Mouse (Mus musculus): ENCODE results near the gene Trak1. TPM values are rescaled to one million over a fixed set of nuclear protein-coding genes. Genes with fewer than 3 reads are reported as not detected.

Trak1 gene
- total RNA-seq, 4 experiments from 2014 or later, result 206 to 233 (median 225) TPM

- peak in 1 of 2 experiments; percentile 56 for DNase-seq (ENCODE audit: low spot score in 2 of 2)
Measured at GRCm38 (mm10) chr9:121392427-121392826, 95.1 kb downstream of the Trak1 start.

GRCm38 (mm10) chr9:121393104-121393503 is 95.8 kb downstream of the Trak1 start:
- no peak for DNase-seq (ENCODE audit: low spot score in 2 of 2)

- no peak for DNase-seq (ENCODE audit: low spot score in 2 of 2)
Measured at GRCm38 (mm10) chr9:121394882-121395281, 97.6 kb downstream of the Trak1 start.

DNA sequence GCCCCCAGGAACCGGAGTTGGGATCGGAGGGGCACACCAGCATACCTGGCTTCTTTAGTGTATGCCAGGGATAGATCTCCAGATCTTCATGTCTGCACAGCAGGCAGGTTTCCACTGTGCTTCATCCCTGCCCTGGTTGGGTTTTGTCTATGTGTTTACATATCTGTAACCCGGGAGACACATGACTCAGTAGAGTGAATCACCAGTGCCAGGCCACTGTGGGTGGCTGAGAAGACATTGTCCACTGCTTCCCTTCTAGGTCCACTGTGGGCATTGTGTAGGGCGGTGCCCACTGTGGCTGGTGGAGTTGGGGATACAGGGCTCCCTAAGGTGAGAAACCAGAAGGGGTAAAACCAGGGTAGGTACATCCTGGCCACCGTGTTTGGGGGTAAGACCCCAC is 98.5 kb downstream of the Trak1 start:
- no peak for DNase-seq (ENCODE audit: low spot score in 2 of 2)

GRCm38 (mm10) chr9:121398100-121398760 is 100.9 kb downstream of the Trak1 start:
- peak in 1 of 2 experiments; percentile 22 for DNase-seq (ENCODE audit: low spot score in 2 of 2)

- DNase-seq (ENCODE audit: low spot score in 2 of 2), result peak in 1 of 2 experiments; percentile 76
Measured at GRCm38 (mm10) chr9:121398761-121399160, 101.5 kb downstream of the Trak1 start.

- DNase-seq (ENCODE audit: low spot score in 2 of 2), result peak in 1 of 2 experiments; percentile 69
Measured at GRCm38 (mm10) chr9:121400608-121401007, 103.3 kb downstream of the Trak1 start.

DNA sequence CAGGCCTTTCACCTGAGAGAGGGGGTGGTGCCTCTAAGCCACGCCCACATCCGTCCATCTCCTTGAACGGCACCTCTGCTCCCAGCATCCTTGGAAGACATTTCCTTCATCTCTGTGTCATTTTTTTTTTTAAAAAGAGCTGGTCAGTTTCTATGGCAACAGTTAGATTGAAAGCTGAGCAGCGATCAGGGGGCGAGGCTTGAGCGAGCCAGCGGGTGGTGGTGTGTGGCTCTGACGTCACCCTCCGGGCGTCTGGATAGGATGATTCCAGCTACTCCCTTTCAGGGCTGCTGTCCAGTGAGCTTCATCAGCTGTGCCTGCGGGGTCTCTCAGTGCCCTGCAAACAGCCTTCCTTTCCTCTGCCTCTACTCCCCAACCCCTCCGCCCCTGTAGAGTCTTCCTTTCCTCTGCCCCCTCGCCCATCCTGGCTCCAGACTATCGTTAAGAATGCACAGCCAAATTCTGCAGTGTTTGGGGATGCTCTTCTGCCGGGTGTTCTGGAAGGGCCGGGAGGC is 105.9 kb downstream of the Trak1 start:
- DNase-seq (ENCODE audit: low spot score in 2 of 2), result peak; percentile 70 to 92

- DNase-seq (ENCODE audit: low spot score in 2 of 2), result no peak
Measured at GRCm38 (mm10) chr9:121403699-121404098, 106.4 kb downstream of the Trak1 start.

- no peak for DNase-seq (ENCODE audit: low spot score in 2 of 2)
Measured at GRCm38 (mm10) chr9:121405088-121405681, 107.9 kb downstream of the Trak1 start.

GRCm38 (mm10) chr9:121405792-121406191 is 108.5 kb downstream of the Trak1 start:
- DNase-seq (ENCODE audit: low spot score in 2 of 2), result no peak

DNA sequence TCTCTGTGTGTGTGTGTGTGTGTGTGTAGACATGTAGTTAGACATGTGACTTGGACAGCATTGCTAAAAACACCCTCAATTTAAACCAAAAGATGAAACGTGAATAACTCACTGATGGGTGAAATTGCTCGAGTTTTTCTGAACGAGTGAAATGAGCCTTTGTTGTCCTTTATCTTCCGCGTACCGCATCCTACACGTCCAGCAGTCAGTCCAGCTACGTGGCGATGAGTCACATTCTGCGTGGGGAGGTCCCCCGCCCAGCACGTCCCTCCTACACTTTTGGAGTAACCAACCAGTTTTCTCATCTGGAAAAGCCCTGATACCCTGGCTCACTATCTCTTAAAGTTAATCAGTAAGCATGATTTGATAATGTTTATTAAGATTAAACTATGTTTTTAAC is 116.9 kb downstream of the Trak1 start:
- DNase-seq (ENCODE audit: low spot score in 2 of 2), result peak in 1 of 2 experiments; percentile 66

DNA sequence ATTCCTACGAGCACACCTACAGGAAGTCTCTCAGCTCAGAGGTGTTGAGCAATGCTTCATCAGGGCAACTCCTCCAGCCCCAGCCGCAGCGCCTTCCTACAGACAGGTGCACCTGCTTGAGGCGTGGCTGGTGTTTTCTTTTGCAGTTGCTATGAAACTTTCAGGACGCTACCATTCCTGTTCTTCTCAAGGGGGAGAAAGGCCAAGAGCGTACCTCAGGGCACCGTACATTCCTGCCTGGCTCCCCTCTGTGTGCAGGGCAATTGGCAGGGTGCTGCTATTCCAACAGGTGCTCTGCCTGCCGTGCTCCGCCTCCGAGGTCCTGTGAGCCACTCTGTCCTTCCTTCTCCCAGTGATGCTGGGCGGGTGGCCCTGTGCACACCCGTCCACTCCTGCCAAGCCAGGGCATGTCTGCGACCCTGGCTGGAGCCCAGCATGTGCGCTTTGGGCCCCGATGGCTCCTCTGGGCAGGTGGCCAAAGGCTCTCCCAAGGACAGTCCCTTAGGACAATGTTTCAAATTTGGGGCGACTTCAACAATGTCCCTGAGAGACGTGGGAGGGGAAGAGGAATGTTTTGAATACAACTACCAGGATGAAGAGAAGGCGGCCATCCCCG is 118.4 kb downstream of the Trak1 start:
- no peak for DNase-seq (ENCODE audit: low spot score in 2 of 2)

- DNase-seq (ENCODE audit: low spot score in 2 of 2), result no peak
Measured at GRCm38 (mm10) chr9:121416460-121416859, 119.2 kb downstream of the Trak1 start.

GRCm38 (mm10) chr9:121416872-121417637 is 119.8 kb downstream of the Trak1 start:
- DNase-seq (ENCODE audit: low spot score in 2 of 2), result no peak

DNA sequence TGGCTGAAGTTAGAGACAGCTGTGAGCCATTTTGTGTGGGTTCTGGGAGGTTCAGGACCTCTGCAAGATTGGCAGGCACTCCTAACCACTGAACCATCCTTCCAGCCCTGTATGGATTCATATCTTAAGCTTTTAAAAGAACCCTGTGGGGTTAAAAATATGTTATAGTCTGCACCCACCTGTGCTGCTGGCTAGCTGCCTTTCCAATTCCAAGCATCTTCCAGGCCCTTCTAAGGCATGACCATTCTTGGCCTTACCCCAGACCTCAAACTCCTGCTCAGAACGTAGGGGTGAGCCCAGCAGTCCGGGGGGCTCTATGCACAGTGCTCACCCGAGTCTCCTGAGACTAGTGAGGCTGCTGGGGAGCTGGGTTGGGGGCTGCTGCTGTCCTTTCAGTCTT is 121.7 kb downstream of the Trak1 start:
- no peak for DNase-seq (ENCODE audit: low spot score in 2 of 2)

GRCm38 (mm10) chr9:121419573-121419972 is 122.3 kb downstream of the Trak1 start:
- no peak for DNase-seq (ENCODE audit: low spot score in 2 of 2)

GRCm38 (mm10) chr9:121420817-121421216 is 123.5 kb downstream of the Trak1 start:
- no peak for DNase-seq (ENCODE audit: low spot score in 2 of 2)

GRCm38 (mm10) chr9:121422402-121422801 is 125.1 kb downstream of the Trak1 start:
- DNase-seq (ENCODE audit: low spot score in 2 of 2), result no peak

DNA sequence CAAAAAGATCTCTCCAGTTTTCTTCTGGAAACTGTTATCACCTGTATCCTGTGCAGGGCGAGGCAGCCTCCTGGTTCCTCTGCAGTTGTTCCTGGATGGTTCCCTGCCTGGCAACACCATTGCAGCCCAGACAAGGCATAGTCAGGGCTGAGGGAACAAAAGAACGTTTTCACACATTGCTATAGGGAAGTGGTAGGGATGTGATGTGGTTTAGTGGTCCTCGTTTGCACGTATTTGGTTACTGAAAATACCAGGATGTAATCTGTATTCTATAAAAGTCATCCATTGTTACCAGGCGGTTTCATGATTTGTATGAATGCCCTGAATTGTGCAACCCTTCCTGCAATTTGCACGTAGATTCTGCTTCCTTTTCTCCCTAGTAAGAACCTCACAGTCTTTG is 126.3 kb downstream of the Trak1 start:
- no peak for DNase-seq (ENCODE audit: low spot score in 2 of 2)

GRCm38 (mm10) chr9:121424281-121425164 is 127.2 kb downstream of the Trak1 start:
- no peak for DNase-seq (ENCODE audit: low spot score in 2 of 2)

Measured in left cerebral cortex, adult 8-10 months (tissue).